Comparison of ENCODE assay signal across 19 mouse cellular contexts in genomic region chr7:56914862-56915261, GRCm38 (mm10).
DNase-seq lines count a peak whose midpoint lies in the region; ATAC-seq and TF ChIP-seq lines count a peak whose summit lies in the region.
"Had no signal": no experiment of that assay in that cellular context is flagged by ENCODE, and none has a peak within 500 bp of the region (broad histone marks: within the 10 kb centered on the region; RNA-seq: fewer than 3 reads in every experiment).

No protein-coding gene starts in this region.

- H3K36me3 ChIP-seq in forebrain, embryonic 14.5 days (ENCODE audit: control insufficient read depth, insufficient read depth, low read length) = no peaks in the 10 kb centered on the region
- no peaks in the 10 kb centered on the region for H3K36me3 ChIP-seq in forebrain, embryonic 15.5 days
- H3K36me3 ChIP-seq in neural tube, embryonic 12.5 days = no peaks in the 10 kb centered on the region
- H3K36me3 ChIP-seq in neural tube, embryonic 15.5 days = no peaks in the 10 kb centered on the region
- no peaks in the 10 kb centered on the region for H3K36me3 ChIP-seq in midbrain, embryonic 14.5 days (ENCODE audit: control insufficient read depth, insufficient read depth, low read length)
- H3K36me3 ChIP-seq in thymus, adult 2 months (ENCODE audit: control insufficient read depth, insufficient read depth, low read length) = no peaks in the 10 kb centered on the region
- H3K36me3 ChIP-seq: stomach, embryonic 15.5 days had no signal

- no peak overlapping the region for H3K4me3 ChIP-seq in forebrain, embryonic 14.5 days (ENCODE audit: low read depth, low read length)
- no peak overlapping the region for H3K4me3 ChIP-seq in forebrain, embryonic 15.5 days
- no peak overlapping the region for H3K4me3 ChIP-seq in neural tube, embryonic 12.5 days
- no peak overlapping the region for H3K4me3 ChIP-seq in neural tube, embryonic 15.5 days (replicated peaks)
- no peak overlapping the region for H3K4me3 ChIP-seq in midbrain, embryonic 14.5 days (replicated peaks; ENCODE audit: low read depth, low read length)
- H3K4me3 ChIP-seq in thymus, adult 2 months (ENCODE audit: control insufficient read depth, insufficient read depth, low read length) = no peak overlapping the region
- H3K4me3 ChIP-seq: heart, adult 2 months; stomach, embryonic 15.5 days had no signal

- no peak for TF ChIP-seq POLR2A in thymus, adult 2 months (IDR thresholded peaks at IDR 0.05; ENCODE audit: control insufficient read depth, extremely low read depth, insufficient read depth, low read length, poor library complexity)

- H3K4me1 ChIP-seq in forebrain, embryonic 14.5 days (ENCODE audit: control insufficient read depth, insufficient read depth, low read length) = no peaks in the 10 kb centered on the region
- no peaks in the 10 kb centered on the region for H3K4me1 ChIP-seq in forebrain, embryonic 15.5 days
- no peaks in the 10 kb centered on the region for H3K4me1 ChIP-seq in neural tube, embryonic 12.5 days
- H3K4me1 ChIP-seq in neural tube, embryonic 15.5 days = no peaks in the 10 kb centered on the region
- no peaks in the 10 kb centered on the region for H3K4me1 ChIP-seq in midbrain, embryonic 14.5 days (ENCODE audit: control insufficient read depth, insufficient read depth, low read length)
- H3K4me1 ChIP-seq in thymus, adult 2 months (replicated peaks; ENCODE audit: control insufficient read depth, insufficient read depth, low read length) = no peaks in the 10 kb centered on the region
- H3K4me1 ChIP-seq: stomach, embryonic 15.5 days had no signal

- H3K27me3 ChIP-seq in forebrain, embryonic 14.5 days (replicated peaks; ENCODE audit: control insufficient read depth, insufficient read depth, low read length) = no peaks in the 10 kb centered on the region
- no peaks in the 10 kb centered on the region for H3K27me3 ChIP-seq in forebrain, embryonic 15.5 days
- no peaks in the 10 kb centered on the region for H3K27me3 ChIP-seq in neural tube, embryonic 12.5 days (replicated peaks)
- H3K27me3 ChIP-seq in neural tube, embryonic 15.5 days (replicated peaks) = no peaks in the 10 kb centered on the region
- no peaks in the 10 kb centered on the region for H3K27me3 ChIP-seq in midbrain, embryonic 14.5 days (ENCODE audit: control insufficient read depth, insufficient read depth, low read length)
- no peaks in the 10 kb centered on the region for H3K27me3 ChIP-seq in thymus, adult 2 months (ENCODE audit: control insufficient read depth, insufficient read depth, low read length)
- H3K27me3 ChIP-seq: stomach, embryonic 15.5 days had no signal

- DNase-seq in forebrain, embryonic 14.5 days (ENCODE audit: low spot score) = no peak
- peak; percentile 31 for DNase-seq in midbrain, embryonic 14.5 days
- no peak for DNase-seq in urinary bladder, postnatal 14 days (ENCODE audit: low spot score)
- no peak for DNase-seq in thymus, adult 2 months
- DNase-seq: adrenal gland, postnatal 14 days; cerebellum, adult 8-10 months; gastrocnemius, postnatal 36 days; heart, adult 2 months; kidney, adult 2 months; lung, postnatal 4 days; right cerebral cortex, adult 18-20 months; thymus, postnatal 36 days had no signal

- no peak overlapping the region for H3K27ac ChIP-seq in forebrain, embryonic 14.5 days (ENCODE audit: low read depth, low read length)
- H3K27ac ChIP-seq in forebrain, embryonic 15.5 days (replicated peaks) = no peak overlapping the region
- H3K27ac ChIP-seq in neural tube, embryonic 12.5 days = no peak overlapping the region
- H3K27ac ChIP-seq in neural tube, embryonic 15.5 days (replicated peaks) = no peak overlapping the region
- H3K27ac ChIP-seq in midbrain, embryonic 14.5 days (replicated peaks; ENCODE audit: low read depth, low read length) = no peak overlapping the region
- H3K27ac ChIP-seq in thymus, adult 2 months (ENCODE audit: control insufficient read depth, insufficient read depth, low read length) = no peak overlapping the region
- H3K27ac ChIP-seq: heart, adult 2 months; kidney, postnatal 0 days; stomach, embryonic 15.5 days had no signal

- no peak overlapping the region for H3K4me2 ChIP-seq in forebrain, embryonic 14.5 days (ENCODE audit: low read length)
- no peak overlapping the region for H3K4me2 ChIP-seq in forebrain, embryonic 15.5 days (replicated peaks)
- no peak overlapping the region for H3K4me2 ChIP-seq in neural tube, embryonic 12.5 days (replicated peaks)
- H3K4me2 ChIP-seq in neural tube, embryonic 15.5 days = no peak overlapping the region
- no peak overlapping the region for H3K4me2 ChIP-seq in midbrain, embryonic 14.5 days (ENCODE audit: low read length)
- H3K4me2 ChIP-seq: stomach, embryonic 15.5 days had no signal

- WGBS in forebrain, embryonic 14.5 days = 94% methylated on average over 2 of the region's 2 CpGs
- WGBS in forebrain, embryonic 15.5 days = 86% methylated on average over 2 of the region's 2 CpGs
- 59% methylated on average over 2 of the region's 2 CpGs for WGBS in neural tube, embryonic 12.5 days
- 38% methylated on average over 2 of the region's 2 CpGs for WGBS in neural tube, embryonic 15.5 days
- 63% methylated on average over 2 of the region's 2 CpGs for WGBS in midbrain, embryonic 14.5 days
- WGBS in thymus, adult 2 months = 93% methylated on average over 2 of the region's 2 CpGs

- H3K9me3 ChIP-seq in forebrain, embryonic 14.5 days (replicated peaks; ENCODE audit: control insufficient read depth, low read length) = no peaks in the 10 kb centered on the region
- H3K9me3 ChIP-seq in forebrain, embryonic 15.5 days = no peaks in the 10 kb centered on the region
- no peaks in the 10 kb centered on the region for H3K9me3 ChIP-seq in neural tube, embryonic 12.5 days
- no peaks in the 10 kb centered on the region for H3K9me3 ChIP-seq in neural tube, embryonic 15.5 days (replicated peaks)
- no peaks in the 10 kb centered on the region for H3K9me3 ChIP-seq in midbrain, embryonic 14.5 days (ENCODE audit: control insufficient read depth, low read length)
- H3K9me3 ChIP-seq: stomach, embryonic 15.5 days had no signal

- ATAC-seq in forebrain, embryonic 14.5 days = 0 out of 2 replicates have a peak, but pooled peaks have one; percentile 42
- ATAC-seq in forebrain, embryonic 15.5 days (replicated peaks) = no peak
- ATAC-seq in neural tube, embryonic 12.5 days (ENCODE audit: low FRiP score, low read depth) = peak; percentile 91
- ATAC-seq in neural tube, embryonic 15.5 days (ENCODE audit: low FRiP score) = no peak
- no peak; the same call in 1 of the 2 replicates for ATAC-seq in midbrain, embryonic 14.5 days (ENCODE audit: low FRiP score, low TSS enrichment)
- ATAC-seq: CD4-positive, CD25-positive, alpha-beta regulatory T cell, adult 4 months; inflammation-experienced regulatory T-cells, adult 6 months had no signal

- TF ChIP-seq CTCF in thymus, adult 2 months (IDR thresholded peaks at IDR 0.05; ENCODE audit: borderline replicate concordance, control insufficient read depth, extremely low read depth, insufficient read depth, low read length, poor library complexity) = no peak

- H3K9ac ChIP-seq in forebrain, embryonic 14.5 days (ENCODE audit: low read length) = no peak overlapping the region
- H3K9ac ChIP-seq in forebrain, embryonic 15.5 days (replicated peaks) = no peak overlapping the region
- H3K9ac ChIP-seq in neural tube, embryonic 12.5 days = no peak overlapping the region
- no peak overlapping the region for H3K9ac ChIP-seq in neural tube, embryonic 15.5 days (replicated peaks)
- H3K9ac ChIP-seq in midbrain, embryonic 14.5 days (replicated peaks; ENCODE audit: low read length) = no peak overlapping the region
- H3K9ac ChIP-seq: stomach, embryonic 15.5 days had no signal

Comparison
In these comparisons a context has a peak if more than half of its experiments do, and no peak if none do; other contexts are left out.
1. ATAC-seq: peak in forebrain, embryonic 14.5 days (single experiment) and neural tube, embryonic 12.5 days (single experiment); none in forebrain, embryonic 15.5 days (single experiment), neural tube, embryonic 15.5 days (single experiment) and midbrain, embryonic 14.5 days (single experiment).